Mouse (Mus musculus) NIH3T3 (cell line): ENCODE data around the gene Pygo2.

ENCODE experiments used
- DNase-seq: peaks from one replicate; pipeline ENCODE4 v3.0.0-alpha.2; 2012; ENCODE audit warnings: low read depth

The Pygo2 gene

DNA sequence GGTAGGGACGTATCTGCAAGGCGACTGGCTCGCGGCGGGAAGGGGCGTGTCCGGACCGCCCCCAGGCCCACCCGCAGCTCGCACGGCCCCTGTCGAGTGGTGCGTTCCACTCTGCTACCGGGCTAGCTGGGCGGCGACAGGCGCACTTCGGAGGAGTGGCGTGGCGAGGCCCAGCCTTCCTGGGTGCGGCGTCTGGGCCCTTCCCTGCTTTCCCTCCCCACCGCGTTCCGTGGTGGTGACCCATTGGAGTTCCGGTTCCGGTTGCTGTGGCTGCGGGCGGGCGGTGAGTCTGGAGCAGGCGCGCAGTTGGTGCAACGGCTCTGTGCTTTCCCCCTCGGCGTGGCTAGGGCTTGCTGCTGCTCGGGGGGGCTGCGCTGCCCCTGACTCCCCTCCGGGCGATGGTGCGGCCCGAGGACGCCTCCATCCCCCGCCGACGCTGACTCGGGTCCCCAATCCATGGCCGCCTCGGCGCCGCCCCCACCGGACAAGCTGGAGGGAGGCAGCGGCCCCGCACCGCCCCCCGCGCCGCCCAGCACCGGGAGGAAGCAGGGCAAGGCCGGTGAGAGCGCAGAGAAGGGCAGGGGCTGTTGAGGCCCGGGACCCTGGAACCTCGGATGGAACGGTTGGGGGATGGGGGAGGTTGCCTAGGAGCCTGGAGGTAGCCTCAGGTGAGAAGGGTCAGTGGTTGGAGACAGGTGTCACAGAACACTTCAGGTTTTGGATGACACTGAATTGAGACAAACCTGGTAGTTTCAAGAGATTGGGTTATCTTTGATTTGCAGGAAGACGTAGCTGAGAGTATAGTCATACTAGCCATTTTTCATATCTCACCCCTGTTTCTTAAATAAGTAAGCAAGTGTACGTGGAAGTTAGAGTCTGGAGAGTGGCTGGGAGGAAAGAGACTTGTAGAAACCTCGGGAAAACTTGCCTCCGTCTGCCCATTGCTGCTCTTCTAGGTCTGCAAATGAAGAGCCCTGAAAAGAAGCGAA is at the start of gene Pygo2:
Gene Pygo2, plus strand, starts transcription at position 44 of the 989 bp plus-strand sequence.
- DNase-seq, result peak; percentile 98

DNA sequence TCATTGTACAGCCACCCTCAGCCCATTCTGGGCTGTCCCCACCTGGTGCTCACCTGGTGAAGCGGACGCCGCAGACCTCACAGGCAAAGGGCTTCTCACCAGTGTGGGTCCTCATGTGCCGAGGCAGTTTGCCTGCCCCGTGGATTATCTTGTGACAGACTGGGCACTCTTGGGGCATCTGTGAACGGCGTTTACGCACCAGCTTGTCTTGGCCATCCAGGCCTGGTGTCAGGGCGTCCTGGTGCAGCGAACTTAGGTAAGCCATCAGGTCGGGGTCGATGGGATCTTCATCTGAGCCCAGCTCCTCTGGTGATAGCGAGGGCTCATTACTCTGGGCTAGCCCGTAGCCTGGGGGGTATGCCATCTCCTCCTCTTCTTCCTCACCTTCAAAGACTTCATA is 49.7 kb upstream of the Pygo2 start:
- no peak for DNase-seq

DNA sequence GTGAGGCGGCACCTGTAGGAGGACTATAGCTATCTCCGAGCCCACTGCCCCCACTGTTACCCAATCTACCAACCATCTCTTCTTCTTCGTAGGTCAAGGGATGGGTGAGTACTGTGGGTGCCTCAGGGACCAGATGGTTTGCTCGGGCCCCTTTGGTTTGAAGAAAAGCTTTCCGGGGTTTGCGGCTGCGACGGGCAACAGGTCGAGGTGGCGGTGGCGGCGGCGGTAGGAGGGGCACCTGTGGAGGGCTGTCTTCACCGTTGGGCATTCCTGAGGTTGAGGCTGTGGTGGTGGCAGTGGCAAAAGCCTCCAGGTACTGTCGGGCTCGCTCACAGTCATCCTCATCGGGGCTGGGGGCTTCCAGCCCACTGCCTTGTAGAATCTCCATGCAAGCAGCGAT is 49.3 kb upstream of the Pygo2 start:
- no peak for DNase-seq

DNA sequence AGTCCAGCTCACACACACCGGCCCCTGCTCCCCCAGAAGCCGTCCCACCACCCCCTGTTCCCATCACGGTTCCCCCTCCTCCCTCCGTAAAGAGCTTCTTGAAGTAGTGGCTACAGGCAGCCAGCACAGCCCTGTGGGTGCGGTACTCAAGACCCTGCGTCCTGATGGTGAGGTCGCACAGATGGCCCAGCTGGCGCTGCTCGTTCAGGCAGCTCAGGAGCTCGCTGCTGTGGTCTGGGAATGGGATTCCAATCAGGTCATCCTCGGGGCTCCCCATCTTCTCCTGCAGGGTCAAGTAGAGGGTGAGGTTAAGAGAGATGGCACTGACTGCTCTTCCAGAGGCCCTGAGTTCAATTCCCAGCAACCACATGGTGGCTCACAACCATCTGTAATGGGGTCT is 48.8 kb upstream of the Pygo2 start:
- no peak for DNase-seq

DNA sequence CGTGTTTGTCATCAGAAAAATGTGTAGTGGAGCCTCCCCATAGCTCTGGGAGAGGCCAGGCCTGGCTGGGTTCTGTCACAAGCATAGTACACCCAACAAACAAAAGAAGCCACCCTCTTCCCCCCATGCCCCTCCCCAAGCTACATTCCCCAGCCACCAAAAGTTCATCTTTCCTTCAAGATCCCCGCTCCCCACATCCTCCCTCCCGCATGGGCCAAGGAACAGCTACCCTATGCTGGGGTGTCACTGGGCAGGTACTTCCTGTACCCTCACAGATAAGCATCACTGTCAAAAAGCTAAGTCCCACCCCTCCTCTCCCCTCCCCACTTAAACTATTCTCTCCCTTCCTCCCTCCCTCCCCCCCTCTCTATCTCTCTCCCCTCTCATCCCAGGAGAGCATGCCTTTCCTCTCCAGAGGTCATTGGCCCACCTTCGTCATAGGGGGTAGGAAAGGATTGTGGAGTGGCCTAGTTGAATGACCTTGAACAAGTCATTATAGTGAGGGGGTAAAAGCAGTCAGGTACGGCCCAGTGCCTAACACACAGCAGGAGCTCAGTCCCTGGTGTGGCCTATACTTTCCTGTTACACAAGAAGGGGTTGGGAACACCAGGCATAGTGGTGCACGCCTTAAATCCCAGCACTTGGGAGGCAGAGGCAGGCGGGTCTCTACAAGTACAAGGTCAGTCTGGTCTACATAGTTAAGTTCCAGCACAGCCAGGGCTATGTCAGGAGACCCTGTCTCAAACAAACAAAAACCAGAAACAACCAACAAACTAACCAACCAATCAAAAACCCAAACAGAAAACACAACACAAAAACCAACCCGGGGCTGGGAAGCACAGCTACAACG is 47.8 kb upstream of the Pygo2 start:
- DNase-seq, result no peak

DNA sequence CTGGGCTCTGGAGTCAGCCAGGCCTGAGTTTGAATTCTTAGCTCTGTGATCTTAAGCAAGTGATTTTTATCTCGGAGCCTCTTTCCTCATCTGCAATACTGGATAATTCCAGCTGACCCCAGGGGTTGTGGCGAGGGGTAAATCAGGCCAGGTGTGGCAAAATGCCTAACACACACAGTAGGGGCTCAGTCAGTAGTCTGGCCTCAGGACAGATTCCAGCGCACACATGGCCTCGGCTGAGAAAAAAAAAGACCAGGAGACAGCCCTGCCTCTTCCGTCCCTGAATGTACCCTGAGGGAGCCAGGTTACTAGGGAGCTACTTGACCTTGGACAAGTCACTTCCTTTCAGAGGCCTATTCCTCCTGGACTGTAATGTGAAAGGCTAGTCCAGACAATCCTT is 47.1 kb upstream of the Pygo2 start:
- DNase-seq, result no peak

DNA sequence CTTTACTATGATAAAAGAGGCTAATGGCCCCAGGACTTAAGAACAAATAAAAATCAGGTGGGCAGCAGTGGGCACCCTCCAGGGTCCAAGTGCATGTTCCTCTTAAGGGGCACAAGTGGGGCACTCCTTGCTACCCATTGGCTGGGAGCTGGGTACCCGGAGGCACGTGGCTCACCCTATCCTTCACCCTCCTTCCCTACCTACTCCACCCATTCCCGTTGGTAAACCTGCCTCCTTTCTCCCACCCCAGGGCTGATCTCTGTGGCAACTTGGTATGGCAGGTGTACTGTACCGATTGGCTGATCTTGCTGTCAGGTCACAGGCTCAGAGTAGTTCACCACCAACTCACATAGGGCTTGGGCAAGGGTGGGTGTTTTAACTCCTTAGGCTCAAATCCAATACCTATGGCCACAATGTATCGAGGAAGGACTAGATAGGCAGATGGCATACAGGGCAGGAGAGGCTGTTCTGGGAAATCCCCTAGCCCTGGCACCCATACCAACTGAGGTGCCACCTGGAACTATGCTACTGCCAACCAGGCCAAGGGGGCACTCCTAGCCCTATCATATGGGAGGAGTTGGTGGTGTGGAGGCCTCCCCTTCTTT is 46.3 kb upstream of the Pygo2 start:
- DNase-seq, result no peak

DNA sequence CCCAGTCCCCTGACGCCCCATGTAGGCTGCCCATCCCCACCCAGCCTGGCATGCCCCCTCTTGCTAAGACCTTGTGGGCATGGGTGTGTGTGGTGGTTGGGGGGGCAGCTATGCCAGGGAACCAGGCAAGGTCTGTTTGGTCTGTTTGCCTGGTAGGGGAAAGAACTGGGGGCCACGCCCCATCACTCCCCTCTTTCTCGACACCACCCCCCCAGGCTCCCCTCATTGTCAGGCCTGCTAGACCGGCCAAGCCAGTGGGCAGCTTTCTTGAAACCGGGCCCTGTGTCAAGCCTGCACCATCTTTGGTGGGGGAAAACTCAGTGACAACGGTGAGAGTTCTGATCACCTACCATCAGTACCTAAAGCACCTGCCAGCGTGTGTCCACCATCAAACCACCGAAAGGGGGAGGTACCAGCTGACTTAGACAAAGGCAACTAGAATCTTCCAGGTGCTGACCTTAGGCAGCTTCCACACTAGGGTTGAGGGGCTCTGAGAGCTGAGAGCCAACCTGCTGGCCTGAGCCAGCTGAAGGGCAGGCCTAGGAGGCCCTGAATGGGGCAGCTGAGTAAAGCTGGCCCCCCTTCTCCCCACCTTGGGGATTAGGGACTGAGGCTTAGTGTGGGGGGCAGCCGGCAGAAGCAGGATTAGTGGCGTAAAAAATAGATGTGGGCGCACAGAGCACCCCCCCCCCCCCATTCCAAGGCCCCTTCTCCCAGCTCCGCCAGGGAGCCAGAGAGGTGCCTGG is 45.5 kb upstream of the Pygo2 start:
- no peak for DNase-seq

DNA sequence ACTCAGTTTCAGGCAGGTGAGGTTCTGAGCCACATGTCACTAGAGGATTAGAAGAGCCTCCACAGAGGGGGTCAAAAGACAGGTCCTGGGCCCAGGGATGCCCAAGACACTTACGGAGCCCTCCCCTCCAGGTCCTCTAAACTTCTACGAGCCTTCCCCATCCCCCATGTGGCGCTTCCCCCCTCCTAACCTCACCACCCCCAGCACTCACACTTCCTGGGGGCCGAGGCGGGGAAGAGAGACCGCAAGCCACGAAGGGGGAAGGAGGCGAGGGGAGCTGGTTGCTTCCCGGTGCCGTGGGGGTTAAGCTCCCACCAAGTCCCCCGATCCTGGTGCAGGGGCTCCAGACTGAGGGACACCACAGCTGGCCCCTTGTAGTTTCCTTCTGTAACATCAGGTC is 44.6 kb upstream of the Pygo2 start:
- DNase-seq, result no peak

DNA sequence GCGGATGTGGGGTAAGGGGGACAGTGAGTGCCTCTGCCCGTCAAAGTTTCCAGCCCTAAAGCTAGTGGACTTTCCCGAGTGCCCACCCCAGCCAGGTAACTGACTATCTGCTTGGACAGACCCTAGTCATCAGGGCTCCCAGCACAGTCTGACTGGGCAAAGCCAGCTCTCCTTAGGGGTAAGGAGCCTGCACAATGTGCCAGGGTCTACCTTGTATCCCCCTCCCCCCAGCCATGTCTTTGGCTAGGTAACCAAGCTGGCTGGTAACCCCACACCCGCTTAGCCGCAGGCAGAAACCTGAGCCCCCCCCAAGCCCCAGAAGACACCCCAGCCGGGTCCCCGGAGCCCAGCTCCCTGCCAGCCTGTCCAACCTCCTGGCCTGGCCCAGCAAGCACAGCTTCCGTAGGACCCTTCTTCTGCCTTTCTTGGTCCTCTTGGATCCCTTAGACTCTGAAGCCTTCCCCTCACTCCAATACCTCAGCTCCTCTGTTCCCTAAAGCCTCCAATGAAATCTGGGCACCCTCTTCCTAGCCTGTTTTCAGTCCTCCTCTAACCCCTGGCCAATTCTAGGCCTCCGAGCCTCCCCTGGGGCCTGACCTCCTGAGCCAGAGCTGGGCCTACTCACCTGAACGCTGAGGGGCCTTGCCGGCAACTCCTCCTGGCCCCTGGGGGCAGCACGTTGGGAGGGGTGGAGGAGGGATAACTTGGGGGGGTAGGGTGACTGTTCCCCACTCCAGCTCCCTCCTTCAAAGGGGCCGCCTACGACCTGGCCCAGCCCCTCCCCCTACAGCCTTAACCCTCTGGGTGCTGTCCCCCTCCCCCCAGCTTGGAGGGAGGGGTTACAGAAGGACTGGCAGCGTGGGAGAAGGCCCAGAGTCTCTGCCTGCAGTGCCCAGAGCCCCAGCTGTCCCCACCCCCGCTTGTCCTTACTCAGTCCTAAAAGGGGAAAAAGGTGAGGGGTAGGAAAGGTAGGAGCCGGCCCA is 43.3 kb upstream of the Pygo2 start:
- no peak for DNase-seq

DNA sequence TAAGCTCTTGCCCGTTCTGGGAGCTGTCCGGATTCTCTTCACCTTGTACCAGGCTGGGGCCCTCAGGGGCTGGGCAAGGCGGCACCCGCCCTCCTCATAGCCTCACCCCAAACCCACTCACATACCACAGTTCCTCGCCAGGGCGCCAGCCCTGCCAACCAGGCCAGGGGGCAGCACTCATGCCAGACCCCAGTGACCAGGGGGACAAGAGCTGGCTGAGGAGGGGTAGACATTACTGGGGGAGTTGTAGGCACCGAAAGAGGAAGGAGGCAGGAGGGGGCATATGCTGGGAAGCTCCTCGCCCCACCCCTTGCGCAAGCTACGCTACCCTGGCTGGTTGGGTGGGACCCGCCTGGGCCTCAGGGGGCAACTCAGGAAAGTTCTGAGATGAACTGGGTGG is 42.4 kb upstream of the Pygo2 start:
- DNase-seq, result no peak

DNA sequence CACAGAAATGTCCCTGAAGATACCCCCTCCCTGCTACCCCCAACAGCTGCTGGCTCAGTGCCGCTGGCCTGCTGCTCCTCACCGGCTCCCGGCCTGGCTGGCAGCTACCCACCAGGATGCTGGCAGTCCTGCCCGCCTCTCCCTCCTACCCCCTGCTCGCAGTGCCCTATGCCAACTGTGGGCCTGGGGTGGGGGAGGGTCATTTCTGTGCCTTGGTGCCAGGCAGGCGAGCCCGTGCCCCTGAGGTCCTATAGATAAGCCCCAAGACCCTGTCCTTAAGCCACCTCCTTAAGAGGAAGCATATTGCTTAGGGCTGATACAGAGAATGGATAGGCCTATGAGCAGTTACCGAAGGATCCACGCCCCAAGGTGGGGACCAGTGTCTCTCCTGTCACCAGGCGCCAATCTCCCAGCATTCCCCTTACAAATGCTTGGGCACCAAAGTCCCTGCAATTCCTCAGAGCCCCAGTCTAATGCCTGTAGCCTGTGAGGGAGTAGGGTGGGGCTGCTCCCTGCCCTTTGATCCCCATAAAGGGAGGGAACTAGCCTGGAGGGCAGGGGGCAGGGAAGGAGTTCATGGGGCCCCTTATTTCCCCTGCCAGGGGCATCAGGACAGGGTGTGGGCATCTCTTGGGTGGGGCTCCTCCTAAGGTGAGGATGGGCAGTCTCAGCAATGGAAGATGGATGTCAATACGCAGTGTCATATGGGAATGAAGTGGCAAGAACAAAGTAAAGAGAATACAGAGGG is 41.7 kb upstream of the Pygo2 start:
- no peak for DNase-seq

DNA sequence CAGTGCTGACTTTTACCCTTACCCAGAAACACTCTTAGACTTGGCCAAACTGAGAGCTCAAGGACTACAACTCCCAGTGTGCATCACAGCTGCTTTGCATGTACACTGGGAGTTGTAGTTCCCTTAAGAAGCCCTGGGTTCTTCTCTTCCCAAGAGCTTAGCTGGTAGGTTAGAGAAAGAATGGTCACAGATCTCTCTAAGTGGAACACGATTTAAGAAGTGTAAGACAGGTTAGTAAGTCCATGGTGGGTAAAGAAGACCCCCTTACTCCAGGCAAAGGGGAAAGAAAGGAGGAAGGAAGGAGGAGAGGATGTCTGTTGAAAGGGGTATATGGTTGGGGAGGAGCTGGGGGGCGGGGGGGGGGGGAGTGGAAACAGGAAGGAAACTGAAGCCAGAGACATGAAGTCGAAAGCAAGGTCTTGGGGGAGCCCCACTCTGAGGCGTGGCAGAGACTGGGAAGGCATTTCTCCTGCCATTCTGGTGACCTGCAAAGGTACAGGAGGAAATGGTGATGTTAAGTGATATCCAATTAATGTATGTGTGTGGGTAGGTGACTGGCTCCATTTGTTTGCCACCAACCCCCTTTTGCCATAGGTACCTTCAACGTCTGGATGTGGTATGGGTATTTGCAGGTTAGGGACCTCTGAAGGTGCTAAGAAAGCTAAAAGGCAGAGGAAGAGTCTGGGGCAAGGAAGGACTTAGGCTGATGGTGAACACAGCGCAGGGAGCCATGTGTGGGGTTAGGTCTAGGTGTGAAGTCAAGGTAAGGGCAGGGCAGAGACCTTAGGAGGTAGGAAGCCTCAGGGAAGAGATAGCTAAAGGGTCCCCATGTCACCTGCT is 40.9 kb upstream of the Pygo2 start:
- DNase-seq, result peak; percentile 49

DNA sequence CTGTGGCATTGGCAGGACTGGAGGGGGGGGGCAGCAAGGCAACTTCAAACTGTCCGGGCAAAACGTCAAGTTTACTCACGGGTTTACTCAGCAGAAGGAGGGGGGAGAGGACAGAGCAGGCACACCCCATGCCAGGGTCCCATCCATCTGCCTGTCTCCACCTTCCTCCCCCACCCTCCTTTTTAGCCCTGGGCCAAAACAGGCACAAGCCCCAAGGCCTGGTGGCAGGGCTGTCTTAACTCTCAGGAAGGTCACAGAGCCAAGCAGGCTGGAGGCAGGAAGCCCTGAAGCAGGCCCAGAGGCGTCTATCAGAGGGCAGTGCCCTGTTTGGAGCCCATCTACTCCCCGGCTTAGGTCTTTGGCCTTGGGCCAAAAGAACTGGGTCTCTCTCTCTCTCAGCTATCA is 39.9 kb upstream of the Pygo2 start:
- DNase-seq, result peak; percentile 81

DNA sequence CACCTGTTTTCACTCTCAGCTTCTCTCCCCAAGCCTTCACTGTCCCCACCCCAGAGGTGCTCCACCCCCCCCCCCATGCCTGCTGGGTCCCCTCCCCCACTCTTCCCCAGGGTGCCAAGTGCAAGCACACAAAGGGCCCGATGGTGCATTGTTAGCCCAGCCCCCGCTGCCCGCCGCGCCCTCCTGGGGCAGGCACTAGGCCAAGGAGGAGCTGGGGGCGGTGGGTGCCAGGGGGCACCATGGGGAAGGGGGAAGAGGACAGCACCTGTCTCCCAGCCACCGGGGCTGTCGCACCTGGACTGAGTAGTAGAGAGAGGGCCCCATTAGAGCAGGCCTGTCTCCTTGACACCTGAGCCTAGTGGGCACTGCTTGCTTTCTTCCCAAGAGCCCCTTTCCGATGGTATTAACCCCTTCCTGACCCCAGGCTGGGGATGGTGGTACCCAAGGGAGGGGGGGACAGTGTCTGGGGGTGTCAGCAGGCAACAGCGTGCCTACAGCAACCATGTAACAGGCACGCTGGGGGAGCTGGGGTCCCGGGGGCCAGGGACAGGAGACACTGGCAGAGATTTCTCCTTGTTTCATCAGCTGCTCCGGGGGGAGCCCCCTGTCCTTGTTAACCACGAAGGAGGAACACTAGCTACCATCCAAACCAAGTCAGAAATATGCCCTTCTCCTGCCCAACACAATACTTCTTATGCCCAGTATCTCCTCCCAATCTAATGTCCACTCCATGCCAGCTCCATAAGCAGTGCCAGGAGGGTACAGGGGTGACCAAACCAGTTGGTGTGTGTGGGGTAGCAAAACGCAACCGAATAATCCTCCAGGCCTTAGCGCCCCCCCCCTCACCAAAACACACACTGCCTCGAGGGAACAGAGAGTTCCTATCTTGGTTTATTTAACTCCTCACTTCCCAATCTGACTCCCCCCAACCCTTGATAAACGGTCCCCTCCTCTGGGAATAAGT is 39.0 kb upstream of the Pygo2 start:
- peak; percentile 51 for DNase-seq

DNA sequence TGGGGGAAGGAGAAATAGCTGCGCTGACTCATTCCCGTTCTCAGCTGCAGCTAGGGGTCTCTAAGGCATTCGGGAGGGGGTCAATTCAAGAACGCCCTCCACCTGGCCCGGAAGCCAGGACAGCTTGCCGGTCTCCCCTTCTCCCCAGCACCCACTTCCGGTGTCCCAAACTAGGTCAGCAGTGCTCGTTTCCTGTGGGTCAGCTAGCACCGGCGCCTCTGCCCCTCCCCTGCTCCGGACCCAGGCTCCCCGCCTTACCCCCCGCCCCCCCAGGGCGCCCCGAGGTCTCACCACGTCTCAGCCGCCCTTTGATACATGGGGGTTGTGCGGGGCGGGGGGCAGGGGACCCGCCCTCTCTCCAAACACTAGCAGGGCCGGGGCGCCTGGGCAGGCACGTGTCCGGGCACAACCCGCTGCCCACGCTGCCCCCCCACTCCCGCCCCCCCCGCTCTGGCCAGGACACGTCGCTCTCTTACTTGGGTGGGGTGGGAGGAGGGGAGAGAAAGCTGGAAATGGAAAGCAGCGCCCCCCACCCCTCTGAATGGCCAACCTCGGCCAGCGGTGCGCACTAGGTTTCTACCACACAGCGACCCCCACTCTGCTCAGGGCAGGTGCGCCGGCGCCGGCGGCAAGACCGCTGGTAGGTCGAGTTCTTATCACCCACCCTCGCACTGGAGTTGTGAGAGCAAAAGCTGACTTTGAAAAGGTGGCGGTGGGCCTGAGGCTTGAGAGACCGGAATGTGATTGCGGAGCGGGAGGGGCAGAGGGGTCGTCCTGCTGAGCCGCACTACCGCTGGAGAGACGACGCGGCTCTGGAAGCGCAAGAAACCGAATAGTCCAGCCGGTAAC is 38.1 kb upstream of the Pygo2 start:
- DNase-seq, result peak; percentile 72

DNA sequence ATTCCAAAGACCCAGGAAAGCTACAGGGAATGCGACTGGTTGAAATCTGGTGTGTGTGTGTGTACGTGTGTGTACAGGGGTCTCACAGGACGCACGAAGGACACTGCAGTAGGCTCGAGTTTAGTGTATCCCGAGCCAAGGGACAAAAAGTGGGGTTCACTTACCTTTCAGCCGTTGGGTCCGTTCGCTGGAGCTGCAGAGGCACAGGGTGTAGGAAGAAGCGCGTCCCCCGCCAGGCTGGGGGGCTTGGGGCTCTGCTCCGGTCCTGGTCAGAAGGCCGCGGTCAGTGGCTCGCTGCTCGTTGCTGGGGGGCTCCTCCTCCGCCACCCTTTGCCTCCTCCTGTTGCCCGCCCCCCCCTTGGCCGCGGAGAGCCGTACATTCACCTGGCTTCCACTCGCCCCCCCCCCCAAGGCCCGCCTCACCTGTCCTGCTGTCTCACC is 37.1 kb upstream of the Pygo2 start:
- DNase-seq, result peak; percentile 42
